Mouse (Mus musculus): Measurements from ENCODE around the gene Cfap221. TPM values are rescaled to one million over a fixed set of nuclear protein-coding genes. Genes with fewer than 3 reads are reported as not detected.

The Cfap221 gene
- total RNA-seq, 2 experiments from 2014 or later: not detected

GRCm38 (mm10) chr1:120012638-120013037 is 15.6 kb upstream of the Cfap221 start:
- ATAC-seq (replicated peaks; ENCODE audit: low FRiP score, low TSS enrichment, poor library complexity, severe bottlenecking): no peak

DNA sequence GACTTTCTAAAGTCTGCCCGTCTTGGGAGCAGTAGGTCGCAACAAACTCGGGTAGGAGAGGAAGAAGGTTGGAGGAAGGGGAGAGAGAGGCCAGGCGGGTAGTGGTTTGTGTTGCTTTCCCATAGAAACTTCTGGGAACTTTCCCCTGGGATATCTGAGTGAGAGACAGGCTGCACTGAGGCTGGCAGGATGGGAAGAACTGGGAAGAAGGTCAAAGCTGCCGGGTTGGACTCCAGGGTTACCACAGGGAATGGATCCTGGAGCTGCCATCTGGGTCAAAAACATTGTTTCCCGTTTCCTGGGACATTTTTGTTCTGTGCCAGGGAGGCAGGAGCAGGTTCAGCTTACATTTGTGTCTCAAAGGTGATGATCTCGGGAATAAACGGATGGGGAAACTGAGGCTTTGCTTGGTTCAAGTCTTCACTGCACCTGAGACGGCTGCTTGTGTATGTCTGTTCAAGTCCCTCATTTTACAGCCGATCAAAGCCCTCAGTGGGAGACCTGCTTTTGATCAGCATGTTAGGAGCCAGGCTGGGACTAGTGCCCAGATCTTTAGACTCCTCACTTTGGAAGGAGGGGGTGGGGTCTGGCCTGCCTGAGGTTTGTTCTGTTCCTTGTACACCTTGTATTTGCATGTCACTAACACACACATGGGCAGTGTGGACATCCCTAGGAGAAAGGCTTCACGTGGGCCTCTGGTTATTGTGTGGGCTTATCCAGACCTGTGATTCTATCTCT is 11.0 kb upstream of the Cfap221 start:
- ATAC-seq (replicated peaks; ENCODE audit: low FRiP score, low TSS enrichment, poor library complexity, severe bottlenecking): no peak

GRCm38 (mm10) chr1:120006844-120007790 is 10.1 kb upstream of the Cfap221 start, which contains the start of gene Sctr:
Gene Sctr, plus strand, starts transcription at chr1:120006894.
- ATAC-seq (replicated peaks; ENCODE audit: low FRiP score, low TSS enrichment, poor library complexity, severe bottlenecking): peak; percentile 42; the same call in 1 of the 2 replicates

DNA sequence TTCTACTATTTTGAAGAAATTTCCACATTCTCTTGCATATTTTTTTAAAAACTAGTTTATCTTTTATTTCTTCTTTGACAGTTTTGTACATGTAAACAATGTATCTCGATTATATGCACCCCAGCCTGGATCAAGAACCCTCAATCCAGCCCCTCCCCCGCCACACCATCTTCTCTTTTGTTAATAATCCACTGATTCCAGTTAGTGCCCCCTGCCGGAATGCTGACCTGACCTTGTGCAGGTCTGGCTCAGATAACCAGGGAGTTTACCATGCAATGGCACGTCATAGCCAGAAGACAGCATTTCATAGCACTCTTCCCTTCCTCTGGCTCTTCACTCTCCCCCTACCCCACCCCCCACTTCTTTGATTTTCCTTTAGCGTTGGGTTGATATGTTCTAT is 610 bp upstream of the Cfap221 start:
- peak; percentile 46; the same call in 1 of the 2 replicates for ATAC-seq (replicated peaks; ENCODE audit: low FRiP score, low TSS enrichment, poor library complexity, severe bottlenecking)

- ATAC-seq (replicated peaks; ENCODE audit: low FRiP score, low TSS enrichment, poor library complexity, severe bottlenecking): no peak
Measured at GRCm38 (mm10) chr1:119986555-119986954, 10.5 kb downstream of the Cfap221 start.

- no peak for ATAC-seq (replicated peaks; ENCODE audit: low FRiP score, low TSS enrichment, poor library complexity, severe bottlenecking)
Measured at GRCm38 (mm10) chr1:119975141-119975540, 21.9 kb downstream of the Cfap221 start.

GRCm38 (mm10) chr1:119973117-119973516 is 23.9 kb downstream of the Cfap221 start:
- no peak for ATAC-seq (replicated peaks; ENCODE audit: low FRiP score, low TSS enrichment, poor library complexity, severe bottlenecking)

GRCm38 (mm10) chr1:119965804-119966514 is 31.1 kb downstream of the Cfap221 start:
- no peak for ATAC-seq (replicated peaks; ENCODE audit: low FRiP score, low TSS enrichment, poor library complexity, severe bottlenecking)

GRCm38 (mm10) chr1:119959920-119960319 is 37.1 kb downstream of the Cfap221 start:
- no peak for ATAC-seq (replicated peaks; ENCODE audit: low FRiP score, low TSS enrichment, poor library complexity, severe bottlenecking)

DNA sequence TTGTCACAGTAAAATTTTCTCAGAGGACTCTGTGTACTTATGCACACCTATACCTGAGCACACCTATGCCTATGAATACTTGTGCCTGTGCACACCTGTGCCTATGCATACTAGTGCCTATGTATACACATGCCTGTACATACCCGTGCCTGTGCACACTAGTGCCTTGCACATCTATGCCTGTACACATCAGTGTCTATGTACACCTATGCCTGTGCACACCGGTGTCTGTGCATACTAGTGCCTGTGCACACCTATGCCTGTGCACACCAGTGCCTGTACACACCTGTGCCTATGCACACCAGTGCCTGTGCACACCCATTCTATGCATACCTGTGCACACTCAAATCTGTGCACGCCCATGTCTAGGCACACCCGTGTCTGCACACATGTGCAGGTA is 37.6 kb downstream of the Cfap221 start:
- no peak for ATAC-seq (replicated peaks; ENCODE audit: low FRiP score, low TSS enrichment, poor library complexity, severe bottlenecking)

DNA sequence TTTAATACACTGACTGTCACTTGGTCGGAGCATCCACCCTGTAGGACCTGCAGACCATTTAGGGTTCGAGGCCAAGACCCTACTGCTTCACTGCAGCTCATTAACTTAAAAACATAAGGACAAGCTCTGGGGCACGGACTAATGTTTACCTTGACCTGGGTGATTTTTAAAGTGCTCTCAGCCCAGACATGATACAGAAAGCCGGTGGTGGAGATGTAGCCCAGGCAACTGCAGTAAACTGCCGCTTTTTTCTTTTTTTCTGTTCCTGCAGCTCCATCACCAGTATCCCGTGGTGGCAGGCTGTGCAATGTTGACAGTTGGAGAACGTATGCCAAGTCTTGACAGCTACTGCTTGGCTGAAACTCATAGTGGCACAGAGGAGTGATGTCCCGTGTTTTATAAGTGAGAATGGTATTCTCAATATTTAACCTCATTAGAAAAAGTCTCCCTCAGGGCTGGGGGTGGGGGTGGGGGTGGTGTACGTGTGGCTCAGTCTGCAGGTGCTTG is 39.3 kb downstream of the Cfap221 start:
- no peak for ATAC-seq (replicated peaks; ENCODE audit: low FRiP score, low TSS enrichment, poor library complexity, severe bottlenecking)

GRCm38 (mm10) chr1:119954680-119955079 is 42.4 kb downstream of the Cfap221 start:
- ATAC-seq (replicated peaks; ENCODE audit: low FRiP score, low TSS enrichment, poor library complexity, severe bottlenecking): no peak

DNA sequence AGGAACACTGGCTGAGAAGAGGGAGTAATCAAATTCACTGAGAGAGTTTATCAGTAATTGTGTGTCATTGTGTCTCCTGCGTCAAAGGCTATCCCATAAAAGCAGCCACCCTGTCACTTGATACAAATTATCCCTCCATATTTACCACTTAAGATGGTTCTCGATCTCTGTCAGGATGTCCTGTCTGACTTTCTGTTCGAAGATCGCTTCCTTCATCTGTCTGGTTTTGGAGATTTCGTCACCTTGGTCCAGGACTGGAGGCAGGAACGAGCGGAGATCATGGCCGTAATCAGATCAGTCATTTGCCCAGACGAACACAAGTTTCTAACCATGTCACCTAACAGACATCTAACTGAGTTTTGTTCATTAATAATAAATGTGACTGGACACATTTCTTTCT is 43.6 kb downstream of the Cfap221 start:
- no peak for ATAC-seq (replicated peaks; ENCODE audit: low FRiP score, low TSS enrichment, poor library complexity, severe bottlenecking)

- no peak for ATAC-seq (replicated peaks; ENCODE audit: low FRiP score, low TSS enrichment, poor library complexity, severe bottlenecking)
Measured at GRCm38 (mm10) chr1:119950086-119950485, 46.9 kb downstream of the Cfap221 start.

GRCm38 (mm10) chr1:119936861-119937260 is 60.2 kb downstream of the Cfap221 start:
- ATAC-seq (replicated peaks; ENCODE audit: low FRiP score, low TSS enrichment, poor library complexity, severe bottlenecking): no peak

GRCm38 (mm10) chr1:119931421-119932150 is 65.4 kb downstream of the Cfap221 start:
- ATAC-seq (replicated peaks; ENCODE audit: low FRiP score, low TSS enrichment, poor library complexity, severe bottlenecking): no peak

GRCm38 (mm10) chr1:119929715-119930114 is 67.3 kb downstream of the Cfap221 start:
- peak; percentile 66; the same call in 1 of the 2 replicates for ATAC-seq (replicated peaks; ENCODE audit: low FRiP score, low TSS enrichment, poor library complexity, severe bottlenecking)

DNA sequence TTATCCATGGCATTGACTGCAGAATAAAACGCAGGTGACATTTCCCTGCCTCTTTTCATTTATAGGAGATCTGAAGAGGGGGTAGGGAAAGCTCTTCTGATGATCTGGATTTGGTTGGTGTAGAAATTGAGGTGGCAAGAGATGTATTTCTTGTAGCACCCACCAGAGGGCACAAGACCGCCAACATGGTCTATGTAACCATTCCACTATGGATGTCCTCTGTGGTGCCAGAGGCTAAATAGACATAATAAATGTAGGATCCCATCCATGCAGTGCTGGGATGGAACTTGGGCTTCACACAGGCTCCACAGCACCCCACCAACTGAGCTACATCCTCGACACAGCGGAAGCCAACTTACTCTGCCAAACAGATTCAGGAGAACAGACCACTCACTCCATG is 77.7 kb downstream of the Cfap221 start:
- ATAC-seq (replicated peaks; ENCODE audit: low FRiP score, low TSS enrichment, poor library complexity, severe bottlenecking): peak; percentile 71

GRCm38 (mm10) chr1:119916823-119917371 is 80.1 kb downstream of the Cfap221 start:
- no peak for ATAC-seq (replicated peaks; ENCODE audit: low FRiP score, low TSS enrichment, poor library complexity, severe bottlenecking)

Measured in megakaryocyte-erythroid progenitor cell, adult 5-6 weeks (primary cell).